Mouse (Mus musculus) heart, postnatal 36 days (tissue): ENCODE measurements around the gene Ift122. TPM values are rescaled to one million over a fixed set of nuclear protein-coding genes. Genes with fewer than 3 reads are reported as not detected.
A peak's percentile ranks its signal among the peaks of the same experiment; 100 is the strongest.

ENCODE experiments used
- DNase-seq, 2 experiments: peaks; one replicate each; pipeline ENCODE4 v3.0.0; 2021 to 2022
- intact Hi-C: fragments of 180-260 bp; cut with DNase I; formaldehyde crosslinking; loops from one replicate; pipeline ENCODE4 v1.15.1; 2025
- total RNA-seq, 2 experiments: library from RNA; stranded (reverse); gene quantifications; 2 replicates each; pipeline ENCODE4 v1.2.3; 2021

Ift122 gene
- total RNA-seq, 2 experiments from 2014 or later = 9.1 to 9.4 TPM

DNA sequence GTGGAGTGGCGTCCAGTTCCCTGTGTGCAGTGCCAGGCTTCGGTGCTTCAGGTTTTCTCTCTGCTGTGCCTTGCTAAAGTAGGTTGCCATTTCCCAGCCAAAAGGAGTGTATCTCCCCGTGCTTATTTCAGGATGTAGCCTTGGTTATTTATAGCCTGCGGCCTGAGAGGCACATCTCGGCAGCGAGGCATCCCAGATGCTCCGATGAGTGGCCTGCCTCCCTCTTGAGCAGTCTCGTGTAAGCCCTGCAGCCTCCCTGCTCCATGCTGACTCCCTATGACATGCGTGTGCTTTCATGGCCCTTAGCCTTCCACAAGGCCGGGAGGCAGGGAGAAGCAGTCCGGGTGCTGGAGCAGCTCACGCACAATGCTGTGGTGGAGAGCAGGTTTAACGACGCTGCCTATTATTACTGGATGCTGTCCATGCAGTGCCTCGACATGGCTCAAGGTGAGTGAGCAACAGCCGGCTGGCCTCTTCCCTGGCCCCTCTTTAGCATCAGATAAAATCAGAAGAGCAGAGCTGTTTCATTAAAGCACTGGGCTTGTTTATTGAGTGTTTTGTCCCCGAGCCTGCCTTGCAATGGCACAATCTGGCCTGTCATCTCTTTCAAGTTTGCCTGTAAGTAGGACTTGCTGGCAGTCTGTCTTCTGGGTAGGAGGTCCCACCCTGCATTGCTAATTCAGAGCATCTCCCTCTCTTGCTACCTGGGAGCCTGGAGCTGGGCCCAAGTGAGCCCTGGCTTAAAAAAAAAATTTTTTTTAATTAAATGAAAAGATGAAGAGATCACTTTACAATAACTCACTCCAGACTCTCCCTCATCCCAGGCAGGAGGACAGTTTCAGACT is 62.6 kb downstream of the Ift122 start:
- intact Hi-C loops = loop anchor here (2.0 kb wide), 1 partner anchor 39 kb away; no protein-coding TSS in a partner anchor
- no peak for DNase-seq

DNA sequence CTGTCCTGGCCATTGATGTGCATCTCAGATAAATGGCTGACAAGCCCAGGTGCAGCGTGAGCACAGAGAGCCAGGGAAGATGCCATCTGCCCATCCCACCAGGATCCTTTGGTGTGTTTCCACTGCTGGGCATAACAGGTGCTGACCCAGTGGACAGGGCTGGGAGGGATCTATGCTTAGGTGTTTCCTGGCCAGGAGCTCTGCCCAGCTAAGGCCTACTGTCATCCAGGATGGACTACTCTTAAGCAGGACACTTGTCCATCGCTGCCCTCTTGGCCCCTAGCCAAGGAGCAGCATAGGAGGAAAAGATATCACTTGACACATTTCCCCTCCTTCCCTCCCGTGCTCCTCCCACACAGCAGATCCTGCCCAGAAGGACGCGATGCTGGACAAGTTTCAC is 63.3 kb downstream of the Ift122 start:
- intact Hi-C loops = no loop called here
- no peak for DNase-seq

DNA sequence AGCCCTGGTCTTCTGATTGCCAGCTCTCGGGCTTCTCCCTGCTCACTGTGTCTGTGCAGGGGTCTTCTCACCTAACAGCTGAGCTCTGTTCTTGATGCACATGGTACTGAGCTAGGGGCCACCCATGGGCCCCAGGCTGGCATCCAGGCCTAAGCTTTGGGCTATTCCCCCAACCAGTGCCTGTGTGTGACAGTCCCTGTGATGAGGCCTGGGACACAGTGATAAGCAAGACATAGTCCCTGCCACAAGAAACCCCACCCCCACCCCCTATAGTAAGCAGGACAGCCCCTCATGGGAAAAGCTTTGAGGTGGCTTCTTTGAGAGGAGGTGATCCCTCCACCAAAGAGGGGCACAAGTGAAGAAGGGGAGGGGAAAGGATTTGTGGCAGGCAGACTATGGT is 65.3 kb downstream of the Ift122 start:
- no peak for DNase-seq
- intact Hi-C loops = no loop called here

DNA sequence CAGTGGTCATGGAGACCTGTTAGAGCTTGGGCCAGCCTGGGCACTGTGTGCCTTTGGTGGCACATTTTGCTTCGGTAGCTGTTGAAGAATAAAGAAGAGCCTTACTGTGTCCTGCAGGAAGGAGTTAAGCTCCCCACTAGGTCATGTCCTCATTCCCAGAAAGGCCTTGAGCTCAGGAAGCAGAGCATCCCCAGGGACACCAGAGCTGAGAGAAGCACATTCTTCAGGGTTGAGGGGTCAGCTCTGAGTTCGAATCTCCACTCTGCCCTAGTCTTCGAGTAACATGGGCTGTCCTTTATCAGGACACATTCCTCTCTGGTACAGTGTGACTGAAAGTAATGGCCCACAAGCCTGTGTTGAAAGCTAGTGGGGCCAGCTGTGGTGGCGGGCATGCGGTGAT is 66.6 kb downstream of the Ift122 start:
- DNase-seq = no peak
- intact Hi-C loops = no loop called here

DNA sequence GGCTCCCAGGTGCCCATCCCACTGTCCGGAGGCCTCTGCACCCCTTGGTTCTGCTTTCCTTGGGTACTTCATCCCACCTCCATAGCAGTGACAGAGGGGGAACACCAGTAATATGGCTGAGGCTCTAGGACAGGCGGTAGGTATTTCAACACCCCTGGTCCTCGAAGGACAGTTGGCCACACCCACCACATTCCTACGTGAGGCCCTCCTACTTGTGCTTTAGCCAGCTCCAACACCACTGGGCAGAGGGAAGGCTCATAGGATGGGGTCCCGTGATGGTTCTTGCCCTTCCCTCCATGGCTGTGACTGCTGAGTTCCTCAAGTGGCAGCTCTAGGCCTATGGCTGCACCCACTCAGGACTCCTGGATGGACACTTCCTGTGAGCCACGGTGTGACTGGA is 71.6 kb downstream of the Ift122 start:
- intact Hi-C loops = no loop called here
- no peak for DNase-seq

DNA sequence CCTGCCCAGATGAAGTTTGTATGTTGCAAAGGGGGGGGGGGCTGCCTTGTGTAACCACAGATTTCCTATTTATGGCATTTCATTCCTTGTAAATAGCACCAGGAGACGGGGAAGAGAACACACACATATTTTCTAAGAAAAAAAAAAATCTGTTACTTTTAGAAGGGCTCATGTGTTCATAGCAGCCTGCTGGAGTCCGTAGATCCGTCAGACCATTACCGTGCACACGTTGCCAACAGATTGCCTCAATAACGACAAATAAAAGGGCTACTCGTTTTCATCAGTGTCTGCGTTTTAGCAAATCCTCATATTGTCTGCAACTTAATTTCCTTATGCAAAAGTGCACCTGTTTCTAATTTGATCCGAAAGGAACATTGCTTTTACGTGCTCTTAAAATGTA is 73.1 kb downstream of the Ift122 start:
- intact Hi-C loops = no loop called here
- no peak for DNase-seq

DNA sequence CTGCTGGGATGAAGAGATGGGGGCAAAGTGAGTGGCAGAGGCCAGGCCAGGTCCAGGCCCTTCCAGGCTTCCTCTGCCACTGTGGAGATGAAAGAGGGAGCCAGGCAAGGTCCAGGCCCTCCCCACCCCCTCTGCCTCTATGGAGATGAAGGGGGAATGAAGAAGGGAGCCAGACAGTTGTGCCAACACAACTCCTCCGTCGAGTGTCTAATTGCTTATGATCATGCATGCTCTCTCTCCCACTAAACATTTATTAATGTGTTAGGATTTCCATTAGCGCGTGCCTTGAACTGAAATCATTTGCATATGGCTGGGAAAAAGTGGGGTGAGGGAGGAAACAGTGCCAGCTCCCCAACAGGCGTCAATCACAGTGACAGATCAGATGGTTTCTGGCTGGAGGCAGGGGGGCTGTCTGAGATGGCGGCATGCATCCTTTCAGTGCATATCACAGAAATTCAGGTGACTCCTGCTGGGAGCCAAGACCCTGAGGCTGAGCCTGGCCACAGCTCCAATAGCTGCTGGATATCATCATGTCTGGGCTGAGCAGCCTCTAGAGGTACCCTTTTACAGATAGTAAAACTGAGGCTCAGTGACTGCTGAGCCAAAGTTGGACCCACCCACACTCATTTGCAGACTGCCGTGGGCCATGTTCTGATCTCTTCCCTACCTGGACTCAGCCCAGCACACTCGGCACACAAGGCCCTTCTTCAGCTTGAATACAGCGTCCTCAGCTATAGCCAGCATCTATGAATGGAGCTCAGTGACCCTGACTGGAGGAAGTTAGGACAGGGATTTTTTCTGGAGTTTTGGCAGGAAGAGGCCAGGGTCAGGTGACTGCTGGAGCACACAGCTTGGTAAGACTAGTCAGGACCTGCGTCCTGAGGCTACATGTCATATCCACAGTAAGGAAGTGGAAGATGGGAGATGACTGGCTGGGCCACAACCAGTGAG is 74.3 kb downstream of the Ift122 start:
- intact Hi-C loops = no loop called here
- no peak for DNase-seq

DNA sequence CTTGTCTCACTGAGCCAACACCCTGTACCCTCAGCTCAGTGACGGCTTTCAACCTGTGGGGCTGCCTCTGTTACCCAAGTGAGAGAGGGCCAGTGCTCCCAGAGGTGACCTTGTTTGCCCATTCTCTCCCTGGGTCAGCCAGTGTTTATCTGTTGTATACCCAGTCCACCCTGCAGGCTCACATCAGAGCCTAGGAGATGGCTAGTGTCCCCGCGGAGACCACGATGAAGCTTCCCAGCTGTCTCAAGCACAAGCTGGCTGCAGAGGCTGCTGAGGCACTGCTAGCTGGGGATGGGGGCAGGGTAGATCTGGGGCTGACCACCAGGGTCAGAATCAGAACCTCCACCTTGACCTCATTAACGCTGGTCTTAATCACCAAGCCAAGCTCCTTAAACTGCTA is 76.7 kb downstream of the Ift122 start:
- intact Hi-C loops = no loop called here
- DNase-seq = no peak

DNA sequence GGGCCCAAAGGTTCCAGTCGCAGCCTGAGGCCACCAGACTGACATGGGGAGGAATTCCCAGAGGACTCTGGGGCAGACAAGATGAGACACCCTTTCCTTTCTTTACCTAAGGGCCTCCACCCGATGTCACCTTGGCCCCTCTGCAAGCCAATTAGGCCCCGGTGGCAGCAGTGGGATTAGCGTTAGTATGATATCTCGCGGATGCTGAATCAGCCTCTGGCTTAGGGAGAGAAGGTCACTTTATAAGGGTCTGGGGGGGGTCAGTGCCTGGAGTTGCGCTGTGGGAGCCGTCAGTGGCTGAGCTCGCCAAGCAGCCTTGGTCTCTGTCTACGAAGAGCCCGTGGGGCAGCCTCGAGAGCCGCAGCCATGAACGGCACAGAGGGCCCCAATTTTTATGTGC is 78.4 kb downstream of the Ift122 start, which contains the start of gene Rho:
Gene Rho, plus strand, starts transcription at position 110 of the 400 bp plus-strand sequence.
- no peak for DNase-seq
- intact Hi-C loops = no loop called here

DNA sequence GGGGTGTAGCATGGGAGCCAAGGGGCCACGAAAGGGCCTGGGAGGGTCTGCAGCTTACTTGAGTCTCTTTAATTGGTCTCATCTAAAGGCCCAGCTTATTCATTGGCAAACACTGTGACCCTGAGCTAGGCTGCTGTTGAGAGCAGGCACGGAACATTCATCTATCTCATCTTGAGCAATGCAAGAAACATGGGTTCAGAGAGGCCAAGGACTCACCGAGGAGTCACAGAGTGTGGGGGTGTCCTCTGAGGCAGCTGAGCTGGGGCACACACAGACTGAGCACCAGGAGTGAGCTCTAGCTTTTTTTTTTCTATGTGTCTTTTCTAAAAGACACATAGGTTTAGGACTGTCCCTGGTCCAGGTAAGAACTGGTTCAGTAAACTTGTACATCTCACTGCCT is 79.1 kb downstream of the Ift122 start:
- intact Hi-C loops = no loop called here
- DNase-seq = no peak

DNA sequence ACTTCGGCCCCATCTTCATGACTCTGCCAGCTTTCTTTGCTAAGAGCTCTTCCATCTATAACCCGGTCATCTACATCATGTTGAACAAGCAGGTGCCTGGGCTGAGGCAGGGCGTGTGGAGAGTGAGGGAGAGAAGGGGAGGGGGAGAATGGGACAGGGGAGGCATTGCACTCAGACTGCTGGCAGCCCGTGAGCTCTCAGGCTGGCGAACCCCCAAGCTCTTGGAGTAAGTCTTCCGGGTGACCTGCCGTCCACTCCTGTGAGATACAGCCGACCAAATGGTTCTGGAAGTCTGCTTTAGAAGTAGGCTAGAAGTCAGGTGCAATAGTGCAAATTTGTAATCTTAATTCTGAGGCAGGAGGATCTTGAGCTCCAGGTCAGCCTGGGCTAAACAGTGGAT is 82.3 kb downstream of the Ift122 start:
- intact Hi-C loops = no loop called here
- no peak for DNase-seq

DNA sequence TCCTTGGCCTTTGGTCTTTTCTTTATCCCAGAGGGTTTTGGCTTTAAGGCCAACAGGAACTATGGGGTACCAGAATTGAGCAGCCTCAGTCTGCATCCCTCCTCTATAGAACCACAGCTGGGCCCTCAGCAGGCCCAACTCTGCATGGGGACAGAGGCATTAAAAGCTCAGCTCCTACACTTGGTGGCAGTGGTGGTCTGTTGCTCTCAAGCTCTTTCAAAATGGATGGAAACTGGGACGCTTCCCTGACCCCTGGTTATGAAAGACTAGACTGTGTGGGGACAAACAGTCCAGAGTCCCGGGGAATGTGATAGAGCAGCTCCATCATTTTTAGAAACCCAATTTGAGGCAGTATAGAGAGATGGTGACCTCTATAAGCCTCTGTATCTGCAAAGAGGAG is 84.7 kb downstream of the Ift122 start:
- DNase-seq = no peak
- intact Hi-C loops = no loop called here

DNA sequence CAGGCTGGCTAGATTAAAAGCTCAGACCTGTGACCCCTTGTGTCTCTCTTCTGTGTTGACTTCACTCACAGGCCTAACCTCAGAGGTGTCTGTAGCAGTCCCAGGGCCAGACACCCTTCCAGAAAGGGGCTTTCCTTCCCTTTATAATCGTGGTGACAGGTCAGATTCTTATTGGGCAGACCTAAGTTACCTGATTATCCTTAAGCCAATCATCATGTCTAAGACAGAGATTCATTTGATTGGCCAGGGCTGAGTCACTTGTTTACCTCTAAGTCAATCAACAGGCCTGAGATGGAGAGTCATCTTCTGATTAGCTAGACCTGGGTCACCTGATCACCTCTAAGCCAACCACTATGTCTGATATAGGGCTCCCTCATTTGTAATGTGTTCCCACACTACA is 85.5 kb downstream of the Ift122 start:
- intact Hi-C loops = no loop called here

DNA sequence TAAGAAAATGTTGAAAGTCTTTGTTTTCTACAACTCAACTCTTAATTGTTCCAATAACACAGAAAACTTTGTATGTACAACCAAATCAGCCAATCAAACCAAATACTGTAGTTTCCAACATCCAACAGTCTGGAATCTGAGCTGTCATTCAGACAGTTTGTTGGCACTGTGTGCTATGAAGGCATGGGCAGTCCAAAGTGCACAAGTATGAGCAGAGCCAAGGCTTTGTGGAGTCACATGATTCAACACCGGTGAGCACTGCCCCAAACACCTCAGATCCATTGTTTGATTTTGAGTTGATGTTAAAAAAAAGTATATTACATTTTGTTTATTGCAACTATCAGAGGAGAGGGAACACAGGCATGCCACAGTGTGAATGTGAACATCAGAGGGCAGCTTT is 87.3 kb downstream of the Ift122 start:
- no peak for DNase-seq
- intact Hi-C loops = no loop called here

More for the DNA sequence above, 85.5 kb downstream of the Ift122 start:
- DNase-seq = no peak

DNA sequence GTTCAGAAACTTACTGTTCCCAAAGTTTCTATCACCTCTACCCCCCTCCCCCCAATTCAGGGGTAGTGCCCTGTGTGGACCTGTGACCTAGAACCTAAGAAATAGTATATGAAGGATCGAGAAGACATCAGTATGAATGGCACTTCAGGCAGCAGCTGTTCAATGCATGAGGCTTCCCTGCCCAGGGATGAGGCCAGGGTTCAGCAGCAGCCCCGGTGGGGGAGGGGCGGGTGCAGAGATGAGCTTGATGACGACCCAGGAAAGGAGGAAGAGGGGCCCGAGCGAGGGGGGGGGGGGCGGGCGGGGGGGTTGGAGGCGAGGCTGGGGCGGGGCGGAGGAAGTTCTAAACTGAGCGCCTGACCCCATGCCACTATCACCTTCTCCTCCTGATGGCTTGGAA is 87.9 kb downstream of the Ift122 start:
- DNase-seq = no peak
- intact Hi-C loops = no loop called here

DNA sequence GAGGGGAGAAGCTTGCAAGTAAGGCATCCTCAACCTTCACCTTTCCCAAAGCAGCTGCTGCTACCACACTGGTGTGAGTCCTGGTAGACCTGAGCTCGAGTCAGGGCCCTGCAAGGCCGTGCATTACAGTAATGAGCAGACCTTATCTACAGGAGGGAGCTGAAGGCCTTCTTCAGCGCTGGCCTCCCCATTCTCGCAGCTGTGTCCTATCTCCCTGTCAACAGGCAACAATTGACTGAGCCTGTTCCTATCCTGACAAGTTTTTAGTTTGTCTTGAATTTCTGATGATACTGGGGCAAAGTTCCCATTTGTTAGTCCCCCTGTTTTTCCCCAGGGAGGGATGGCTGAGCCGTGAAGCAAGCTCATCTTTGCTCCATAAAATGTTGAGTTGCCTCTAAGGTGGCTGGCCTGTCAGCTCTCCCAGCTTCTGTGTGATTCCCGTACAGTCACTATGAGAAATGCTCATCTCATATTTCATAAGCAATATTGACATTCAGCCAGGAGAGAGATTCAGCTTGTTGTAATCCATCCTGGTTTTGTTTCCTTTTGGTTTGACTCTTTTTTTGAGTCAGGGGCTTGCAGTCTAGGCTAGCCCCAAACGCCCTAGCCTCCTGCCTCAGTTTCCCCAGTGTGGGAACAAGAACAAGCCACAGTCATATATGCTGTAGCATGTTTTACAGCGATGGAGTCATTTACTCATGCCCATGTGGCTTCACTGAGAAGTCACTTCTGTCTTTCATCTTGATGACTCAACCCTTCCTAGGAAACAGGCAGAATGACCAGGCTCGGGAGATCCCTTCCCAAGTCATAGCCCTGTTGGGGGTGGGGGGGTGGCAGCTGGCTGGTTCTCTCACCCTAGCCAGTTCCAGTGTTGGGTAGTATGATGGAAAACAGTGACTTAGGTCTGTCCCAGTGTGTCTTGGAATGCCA is 90.5 kb downstream of the Ift122 start:
- intact Hi-C loops = no loop called here
- peak in 1 of 2 experiments; percentile 47 for DNase-seq

DNA sequence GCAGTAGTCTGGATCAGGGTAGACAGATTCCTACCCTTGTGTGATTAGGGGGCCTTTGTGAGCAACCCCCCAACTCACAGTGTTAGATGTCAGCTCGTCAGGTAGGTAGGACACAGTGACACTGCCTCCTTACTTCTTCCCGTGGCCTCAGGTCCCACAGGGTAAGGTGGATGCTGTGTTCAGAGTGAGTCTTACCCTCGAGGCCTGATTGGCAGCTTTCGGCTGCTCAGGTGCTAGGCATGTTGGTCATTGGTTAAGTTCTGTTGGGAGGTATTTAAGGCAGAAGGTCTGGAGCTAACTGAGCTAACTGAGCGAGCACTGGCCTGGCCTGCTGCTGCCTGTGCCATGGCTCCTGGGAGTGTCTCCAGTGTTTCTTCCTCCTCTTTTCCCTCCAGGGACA is 91.4 kb downstream of the Ift122 start, which contains the start of gene H1foo:
Gene H1foo, plus strand, starts transcription at position 301 of the 400 bp plus-strand sequence.
- intact Hi-C loops = no loop called here

DNA sequence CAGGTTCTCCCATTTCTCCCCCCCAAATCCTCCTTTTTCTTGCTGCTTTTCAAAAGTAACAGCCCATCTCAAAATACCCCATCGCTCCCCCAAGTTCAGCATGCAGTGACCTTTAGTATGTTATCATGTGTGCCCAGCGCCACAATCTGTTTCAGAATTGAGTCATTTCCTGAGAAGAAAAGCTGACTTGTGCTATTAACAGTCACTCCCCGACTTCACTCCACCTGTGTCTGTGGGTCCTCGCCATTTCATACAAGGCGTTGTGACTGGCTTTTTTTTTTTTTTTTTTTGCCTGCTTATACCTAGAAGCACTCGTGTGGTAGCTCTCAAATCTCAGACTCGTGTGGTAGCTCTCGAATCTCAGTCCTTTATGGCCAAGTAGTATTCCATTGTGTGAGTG is 92.4 kb downstream of the Ift122 start:
- no peak for DNase-seq
- intact Hi-C loops = no loop called here

More for the DNA sequence above, 91.4 kb downstream of the Ift122 start, which contains the start of gene H1foo:
- no peak for DNase-seq

DNA sequence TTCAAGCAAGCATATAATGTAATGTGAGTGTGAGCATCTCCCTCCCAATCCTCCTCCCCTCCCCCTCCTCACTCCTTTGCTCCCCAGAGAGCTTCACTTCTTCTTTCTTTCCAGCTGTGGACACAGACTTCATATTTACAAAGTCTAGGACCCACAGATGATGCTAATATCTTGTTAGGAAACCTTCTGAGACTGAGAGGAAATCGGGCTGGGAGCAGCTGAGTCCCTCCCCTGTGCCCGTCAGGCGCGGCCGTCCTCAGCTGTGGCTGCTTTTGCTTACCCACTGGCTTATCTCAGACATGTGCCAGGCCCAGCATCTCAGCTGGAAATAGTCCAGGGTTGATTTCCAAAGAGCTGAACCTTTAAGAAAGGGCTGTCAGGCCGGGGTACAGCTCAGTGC is 93.1 kb downstream of the Ift122 start:
- intact Hi-C loops = no loop called here
- no peak for DNase-seq

DNA sequence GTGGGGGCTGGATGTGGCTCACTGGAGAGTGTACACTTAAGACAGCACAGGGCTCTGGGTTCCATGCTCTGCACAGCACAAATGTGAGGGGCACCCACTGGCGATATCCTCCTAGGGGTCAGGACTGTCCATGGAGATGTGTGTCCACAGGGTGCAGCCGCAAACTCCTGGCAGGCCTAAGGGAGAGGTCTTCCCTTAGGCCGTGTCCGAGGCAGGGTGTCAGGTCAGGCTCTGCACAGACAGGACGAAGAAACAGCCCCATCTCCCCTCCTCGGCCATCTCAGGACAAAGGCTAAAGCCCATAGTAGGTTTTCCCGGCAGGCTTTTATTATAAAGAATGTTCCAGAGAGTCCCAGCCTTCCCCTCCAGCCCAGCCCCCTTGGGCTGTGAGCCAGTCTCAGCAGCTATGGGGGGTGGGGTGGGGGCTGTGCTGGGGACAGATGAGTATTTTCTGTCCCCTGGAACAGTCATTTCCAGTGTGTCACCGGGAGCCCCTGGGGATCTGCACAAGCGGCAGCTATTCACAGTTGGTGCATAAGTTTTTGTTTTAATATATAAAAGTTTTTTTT is 101.3 kb downstream of the Ift122 start:
- DNase-seq = no peak
- intact Hi-C loops = loop anchor here (2.0 kb wide), 1 partner anchor 40 kb away; no protein-coding TSS in a partner anchor
